Mouse (Mus musculus) MEL (cell line): Measurements from ENCODE around the gene Mcm2. TPM values are rescaled to one million over a fixed set of nuclear protein-coding genes. Genes with fewer than 3 reads are reported as not detected.

Source experiments
- DNase-seq: peaks from one replicate; pipeline ENCODE4 v3.0.0; 2011; ENCODE audit warnings: low read depth, low spot score
- H3K27ac ChIP-seq: 2 replicates; pipeline ENCODE4 v1.5.1; 2012; ENCODE audit warnings: low read depth, mild to moderate bottlenecking, control low read depth, low read length, moderate library complexity; ENCODE audit not compliant: control insufficient read depth
- H3K27me3 ChIP-seq, 2 experiments: fragments of 150-350 bp in 1 of 2; sonication (generic) in 1 of 2; 2 replicates each; pipeline ENCODE4 v1.6.1; 2012; ENCODE audit warnings: low read length in 2 of 2, mild to moderate bottlenecking in 2 of 2, improper control_type of control experiment in 1 of 2, moderate library complexity in 1 of 2; ENCODE audit not compliant: insufficient read depth in 2 of 2, control insufficient read depth in 1 of 2
- H3K36me3 ChIP-seq, 2 experiments: 2 replicates each; pipeline ENCODE4 v1.6.1; 2012 to 2014; ENCODE audit warnings: low read length in 2 of 2, improper control_type of control experiment in 1 of 2, inconsistent platforms in 1 of 2, mild to moderate bottlenecking in 1 of 2; ENCODE audit not compliant: insufficient read depth in 2 of 2, control insufficient read depth in 1 of 2
- H3K4me1 ChIP-seq, 2 experiments: fragments of 150-350 bp in 1 of 2; sonication (generic) in 1 of 2; 2 replicates each; pipeline ENCODE4 v1.6.1; 2012; ENCODE audit warnings: low read length in 2 of 2, improper control_type of control experiment in 1 of 2, mild to moderate bottlenecking in 1 of 2; ENCODE audit not compliant: insufficient read depth in 2 of 2, control insufficient read depth in 1 of 2
- H3K4me3 ChIP-seq, 2 experiments: fragments of 150-350 bp in 1 of 2; sonication (generic) in 1 of 2; 2 replicates each; pipeline ENCODE4 v1.5.1; 2012; ENCODE audit warnings: low read depth in 2 of 2, low read length in 2 of 2, mild to moderate bottlenecking in 2 of 2, moderate library complexity in 2 of 2, control low read depth in 1 of 2, improper control_type of control experiment in 1 of 2; ENCODE audit not compliant: control insufficient read depth in 1 of 2, insufficient read depth in 1 of 2
- H3K79me2 ChIP-seq: 2 replicates; pipeline ENCODE4 v1.6.1; 2012; ENCODE audit warnings: mild to moderate bottlenecking, low read length, moderate library complexity; ENCODE audit not compliant: control insufficient read depth, poor library complexity, insufficient read depth
- H3K9ac ChIP-seq: 2 replicates; pipeline ENCODE4 v1.6.1; 2012; ENCODE audit warnings: low read depth, mild to moderate bottlenecking, control low read depth, low read length, moderate library complexity; ENCODE audit not compliant: control insufficient read depth, poor library complexity, severe bottlenecking
- H3K9me3 ChIP-seq: fragments of 150-350 bp; sonication (generic); replicated peaks from 2 replicates; pipeline ENCODE4 v1.6.1; 2012; ENCODE audit warnings: mild to moderate bottlenecking, low read length, improper control_type of control experiment, moderate library complexity; ENCODE audit not compliant: insufficient read depth
- CHD1 ChIP-seq: IDR thresholded peaks from 2 replicates; pipeline ENCODE4 v1.6.1; 2012; ENCODE audit warnings: low read depth, mild to moderate bottlenecking, inconsistent platforms, low read length, improper control_type of control experiment
- CHD2 ChIP-seq: IDR thresholded peaks from 2 replicates; pipeline ENCODE4 v1.6.1; 2011; ENCODE audit warnings: low read length, improper control_type of control experiment
- ELF1 ChIP-seq: IDR thresholded peaks from 2 replicates; pipeline ENCODE4 v1.6.1; 2014; ENCODE audit warnings: low read depth, mild to moderate bottlenecking, inconsistent platforms, low read length, improper control_type of control experiment, moderate library complexity
- EP300 ChIP-seq, 2 experiments: IDR thresholded peaks; 2 replicates each; pipeline ENCODE4 v1.6.1; 2011; ENCODE audit warnings: improper control_type of control experiment in 2 of 2, low read length in 2 of 2, low read depth in 1 of 2, mild to moderate bottlenecking in 1 of 2
- GABPA ChIP-seq: IDR thresholded peaks from 2 replicates; pipeline ENCODE4 v1.6.1; 2012; ENCODE audit warnings: low read depth, mild to moderate bottlenecking, inconsistent platforms, low read length, improper control_type of control experiment, moderate library complexity
- HCFC1 ChIP-seq: IDR thresholded peaks from 2 replicates; pipeline ENCODE4 v1.6.1; 2012; ENCODE audit warnings: low read depth, mild to moderate bottlenecking, inconsistent platforms, low read length, improper control_type of control experiment, moderate library complexity
- JUND ChIP-seq: IDR thresholded peaks from 2 replicates; pipeline ENCODE4 v1.6.1; 2011; ENCODE audit warnings: low read depth, mild to moderate bottlenecking, improper control_type of control experiment, low read length
- KAT2A ChIP-seq: conservative IDR thresholded peaks from 2 replicates; pipeline ENCODE4 v1.6.1; 2012; ENCODE audit warnings: low read depth, low read length, improper control_type of control experiment, inconsistent platforms
- MAFK ChIP-seq: IDR thresholded peaks from 2 replicates; pipeline ENCODE4 v1.6.1; 2011; ENCODE audit warnings: low read depth, mild to moderate bottlenecking, low read length, improper control_type of control experiment, borderline replicate concordance
- MEF2A ChIP-seq: IDR thresholded peaks from 2 replicates; pipeline ENCODE4 v1.6.1; 2014; ENCODE audit warnings: low read depth, mild to moderate bottlenecking, inconsistent platforms, low read length, improper control_type of control experiment; ENCODE audit not compliant: poor library complexity, insufficient replicate concordance, severe bottlenecking; ENCODE audit errors: extremely low read depth
- MXI1 ChIP-seq: IDR thresholded peaks from 2 replicates; pipeline ENCODE4 v1.6.1; 2011; ENCODE audit warnings: mild to moderate bottlenecking, low read depth, low read length, improper control_type of control experiment
- MYB ChIP-seq: IDR thresholded peaks from 2 replicates; pipeline ENCODE4 v1.6.1; 2011; ENCODE audit warnings: mild to moderate bottlenecking, low read depth, low read length, improper control_type of control experiment
- POLR2A ChIP-seq, 2 experiments: IDR thresholded peaks; 2 replicates each; pipeline ENCODE4 v1.6.1; 2011 to 2012; ENCODE audit warnings: low read length in 2 of 2, mild to moderate bottlenecking in 2 of 2, control low read depth in 1 of 2, improper control_type of control experiment in 1 of 2, low read depth in 1 of 2, moderate library complexity in 1 of 2; ENCODE audit not compliant: control insufficient read depth in 1 of 2, insufficient read depth in 1 of 2, poor library complexity in 1 of 2
- POLR2AphosphoS5 ChIP-seq: IDR thresholded peaks from 2 replicates; pipeline ENCODE4 v1.6.1; 2012; ENCODE audit warnings: low read depth, borderline replicate concordance, mild to moderate bottlenecking, inconsistent platforms, low read length, moderate library complexity, mixed read lengths
- RCOR1 ChIP-seq: IDR thresholded peaks from 2 replicates; pipeline ENCODE4 v1.6.1; 2012; ENCODE audit warnings: low read depth, mild to moderate bottlenecking, inconsistent platforms, low read length, improper control_type of control experiment
- SIN3A ChIP-seq: IDR thresholded peaks from 2 replicates; pipeline ENCODE4 v1.6.1; 2012; ENCODE audit warnings: low read length, improper control_type of control experiment, inconsistent platforms
- USF1 ChIP-seq: IDR thresholded peaks from 2 replicates; pipeline ENCODE4 v1.6.1; 2014; ENCODE audit warnings: low read depth, mild to moderate bottlenecking, inconsistent platforms, low read length, improper control_type of control experiment, moderate library complexity
- USF2 ChIP-seq, 2 experiments: IDR thresholded peaks; 2 replicates each; pipeline ENCODE4 v1.6.1; 2011 to 2012; ENCODE audit warnings: improper control_type of control experiment in 2 of 2, low read length in 2 of 2, borderline replicate concordance in 1 of 2, inconsistent platforms in 1 of 2, low read depth in 1 of 2, mild to moderate bottlenecking in 1 of 2; ENCODE audit not compliant: insufficient read depth in 1 of 2
- ZC3H11A ChIP-seq: IDR thresholded peaks from 2 replicates; pipeline ENCODE4 v1.6.1; 2012; ENCODE audit warnings: low read depth, mild to moderate bottlenecking, inconsistent platforms, low read length, improper control_type of control experiment
- ZMIZ1 ChIP-seq: IDR thresholded peaks from 2 replicates; pipeline ENCODE4 v1.6.1; 2012; ENCODE audit warnings: low read depth, mild to moderate bottlenecking, inconsistent platforms, low read length, improper control_type of control experiment, moderate library complexity
- polyA plus RNA-seq, 2 experiments: library from polyadenylated mRNA; stranded (reverse) in 1 of 2; unstranded in 1 of 2; fragments of >175 nt in 1 of 2; fragments of >200 nt in 1 of 2; gene quantifications; 2 replicates each; pipeline versions ENCODE4 v1.2.1 to v1.2.4; 2012; ENCODE audit warnings: low replicate concordance in 2 of 2, low read depth in 1 of 2; ENCODE audit not compliant: insufficient read length in 2 of 2, insufficient read depth in 1 of 2, missing spikeins in 1 of 2
- total RNA-seq: library from RNA; depleted of rRNA; stranded (reverse); fragments of 300-350 nt; gene quantifications from 2 replicates; pipeline ENCODE4 v1.2.3, GENCODE M21; 2012

Gene Mcm2
- total and polyA plus RNA-seq, 3 experiments, result 110 to 268 (median 242) TPM

DNA sequence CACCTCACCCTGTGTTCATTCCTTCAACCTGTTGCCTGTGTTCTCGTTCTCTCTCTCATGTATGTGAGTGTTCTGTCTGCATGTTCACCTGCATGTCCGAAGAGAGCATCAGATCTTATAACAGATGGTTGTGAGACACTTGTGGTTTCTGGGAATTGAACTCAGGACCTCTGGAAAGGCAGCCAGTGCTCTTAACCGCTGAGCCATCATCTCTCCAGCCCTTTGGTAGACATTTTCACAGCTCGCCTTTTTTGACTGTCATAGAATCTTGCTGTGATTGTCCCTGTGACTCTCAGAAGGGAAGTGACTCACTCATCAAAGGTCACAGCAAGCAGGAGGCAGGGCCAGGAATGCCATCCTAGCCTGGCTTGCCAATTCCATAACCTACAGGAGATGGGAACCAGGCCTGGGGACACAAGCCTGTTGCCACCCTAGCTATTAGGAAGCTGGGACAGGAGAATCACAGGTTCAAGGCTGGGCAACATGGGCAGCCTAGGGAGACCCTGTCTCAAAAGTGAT lies 5.9 kb upstream of the Mcm2 start:
- Histone ChIP-seq H3K27ac (no peak overlapping the region), H3K36me3 (peaks cover 0 to 6% of the 10 kb centered on the region in 2 experiments; a peak in 2 of 4 replicates)

DNA sequence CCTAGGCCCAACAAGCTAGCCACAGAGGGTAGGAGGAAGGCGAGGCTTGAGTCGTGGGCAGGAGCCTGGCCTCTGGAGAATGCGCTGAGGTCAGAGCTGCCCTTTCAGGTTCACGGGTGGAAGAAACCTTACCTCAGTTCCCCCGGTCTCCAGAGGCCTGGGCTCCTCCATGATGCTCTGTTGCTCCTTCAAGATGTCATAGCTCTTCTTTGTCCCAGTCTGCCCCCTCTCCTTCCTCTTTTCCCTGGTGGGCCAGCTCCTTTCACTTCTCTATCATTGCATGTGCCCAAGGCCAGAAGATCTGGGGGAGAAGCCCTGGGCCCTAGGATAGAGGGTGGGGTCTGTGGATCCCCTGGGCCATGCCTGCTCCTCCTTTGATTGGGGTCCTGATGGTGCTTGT lies 5.1 kb upstream of the Mcm2 start:
- TF ChIP-seq GABPA (no peak), EP300 (IDR thresholded peaks at IDR 0.05; ENCODE audit: low read depth in 1 of 2, low read length in 2 of 2) (no peak), MAFK (no peak), KAT2A (no peak), CHD1 (no peak), POLR2A (IDR thresholded peaks at IDR 0.05; ENCODE audit: control insufficient read depth in 1 of 2, insufficient read depth in 1 of 2, low read depth in 1 of 2, low read length in 2 of 2, poor library complexity in 1 of 2) (no peak), ZMIZ1 (no peak), JUND (no peak), MXI1 (no peak), MEF2A (no peak), POLR2AphosphoS5 (no peak), USF1 (no peak), RCOR1 (no peak)
- no peaks in the 10 kb centered on the region for H3K9me3 ChIP-seq
- H3K9ac ChIP-seq, result no peak overlapping the region
- no peak overlapping the region for H3K27ac ChIP-seq
- peaks cover 0 to 17% of the 10 kb centered on the region in 2 experiments; a peak in 2 of 4 replicates for H3K4me1 ChIP-seq
- DNase-seq, result peak; percentile 28
- peaks cover 12% of the 10 kb centered on the region for H3K79me2 ChIP-seq
- H3K36me3 ChIP-seq, result peaks cover 0 to 6% of the 10 kb centered on the region in 2 experiments; a peak in 2 of 4 replicates
- no peak overlapping the region for H3K4me3 ChIP-seq
- H3K27me3 ChIP-seq, result no peaks in the 10 kb centered on the region

More for the DNA sequence above, 5.9 kb upstream of the Mcm2 start:
- no peaks in the 10 kb centered on the region for H3K27me3 ChIP-seq
- no peak overlapping the region for H3K9ac ChIP-seq
- TF ChIP-seq MYB, result no peak
- TF ChIP-seq ZC3H11A, result no peak
- TF ChIP-seq CHD2, result no peak
- TF ChIP-seq USF2 (IDR thresholded peaks at IDR 0.05; ENCODE audit: borderline replicate concordance in 1 of 2, insufficient read depth in 1 of 2, low read depth in 1 of 2, low read length in 2 of 2), result no peak
- no peak for TF ChIP-seq HCFC1
- no peak for TF ChIP-seq SIN3A
- no peak for TF ChIP-seq MEF2A
- no peak for TF ChIP-seq RCOR1
- TF ChIP-seq ELF1, result no peak
- TF ChIP-seq USF1, result no peak
- no peak for TF ChIP-seq GABPA
- TF ChIP-seq, all 39 proteins: peak for 0
- no peak for DNase-seq
- H3K4me1 ChIP-seq, result peaks cover 0 to 17% of the 10 kb centered on the region in 2 experiments; a peak in 2 of 4 replicates
- H3K79me2 ChIP-seq, result peaks cover 12% of the 10 kb centered on the region
- no peaks in the 10 kb centered on the region for H3K9me3 ChIP-seq
- no peak overlapping the region for H3K4me3 ChIP-seq
